Mouse (Mus musculus) heart, embryonic 12.5 days (tissue): Measurements from ENCODE around the gene Hip1r. TPM values are rescaled to one million over a fixed set of nuclear protein-coding genes. Genes with fewer than 3 reads are reported as not detected.

Experiments
- ATAC-seq: fragments of 200-750 bp; cut with Nextera tagmentation; 2 replicates; pipeline ENCODE4 v1.8.0; 2017; ENCODE audit warnings: moderate TSS enrichment, moderate library complexity; ENCODE audit not compliant: insufficient number of reproducible peaks, low FRiP score
- H3K27ac ChIP-seq: fragments of 300-500 bp; sonication (generic); 2 replicates; pipeline ENCODE4 v1.5.1; 2016; ENCODE audit warnings: mild to moderate bottlenecking, moderate library complexity; ENCODE audit not compliant: poor library complexity, severe bottlenecking
- H3K27me3 ChIP-seq: fragments of 300-500 bp; sonication (generic); replicated peaks from 2 replicates; pipeline ENCODE4 v1.6.1; 2016; ENCODE audit warnings: mild to moderate bottlenecking, moderate library complexity
- H3K36me3 ChIP-seq: fragments of 300-500 bp; sonication (generic); 2 replicates; pipeline ENCODE4 v1.6.1; 2016; ENCODE audit warnings: mild to moderate bottlenecking, moderate library complexity
- H3K4me1 ChIP-seq: fragments of 300-500 bp; sonication (generic); replicated peaks from 2 replicates; pipeline ENCODE4 v1.6.1; 2016; ENCODE audit warnings: mild to moderate bottlenecking
- H3K4me2 ChIP-seq: fragments of 300-500 bp; sonication (generic); 2 replicates; pipeline ENCODE4 v1.6.1; 2016; ENCODE audit warnings: mild to moderate bottlenecking, moderate library complexity
- H3K4me3 ChIP-seq: fragments of 300-500 bp; sonication (generic); 2 replicates; pipeline ENCODE4 v1.5.1; 2016; ENCODE audit warnings: mild to moderate bottlenecking
- H3K9ac ChIP-seq: fragments of 300-500 bp; sonication (generic); 2 replicates; pipeline ENCODE4 v1.6.1; 2016; ENCODE audit warnings: mild to moderate bottlenecking, moderate library complexity
- H3K9me3 ChIP-seq: fragments of 300-500 bp; sonication (generic); replicated peaks from 2 replicates; pipeline ENCODE4 v1.6.1; 2016; ENCODE audit warnings: mild to moderate bottlenecking, moderate library complexity
- WGBS: fragments of 180-500 bp; shearing (Covaris S2); methylation state at CpG from one replicate; pipeline ENCODE4 v1.1.7; 2016; 5-methylcytosine and 5-hydroxymethylcytosine counted together
- polyA plus RNA-seq: library from polyadenylated mRNA; unstranded; fragments of >200 nt; fragmentation: Nextera tagmentation; extraction: Ambion mirVana; gene quantifications from 2 replicates; pipeline ENCODE4 v1.2.1, GENCODE M21; 2016

The Hip1r gene
- polyA plus RNA-seq, 1 experiment from 2014 or later, result 7.5 TPM

DNA sequence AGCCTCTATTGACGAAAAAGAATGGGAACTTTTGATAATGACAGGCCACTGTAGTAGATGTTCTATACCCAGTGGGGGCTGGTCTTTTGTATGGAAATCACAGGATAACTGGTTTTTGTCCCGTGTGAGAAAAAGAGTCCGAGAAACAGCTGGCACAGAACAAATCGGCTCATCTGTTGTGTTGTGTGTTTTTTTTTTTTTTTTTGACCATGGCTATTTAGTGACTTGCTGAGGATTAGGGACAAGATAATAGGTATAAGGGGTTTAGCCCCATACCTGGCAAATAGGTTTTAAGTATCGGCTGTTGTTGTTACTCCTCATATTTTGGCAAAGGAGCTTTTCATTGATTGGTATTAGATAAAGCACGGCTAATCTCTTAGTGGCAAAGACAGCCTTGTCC, 975 bp upstream of the Hip1r start:
- 79% methylated on average over 6 of the region's 6 CpGs for WGBS
- H3K4me2 ChIP-seq, result no peak overlapping the region
- no peak overlapping the region for H3K4me3 ChIP-seq
- H3K4me1 ChIP-seq, result peaks cover 14% of the 10 kb centered on the region; the same call in 1 of the 2 replicates
- H3K36me3 ChIP-seq, result no peaks in the 10 kb centered on the region
- H3K27me3 ChIP-seq, result peaks cover 26% of the 10 kb centered on the region; the same call in 1 of the 2 replicates
- H3K9me3 ChIP-seq, result no peaks in the 10 kb centered on the region
- H3K9ac ChIP-seq, result no peak overlapping the region
- H3K27ac ChIP-seq, result no peak overlapping the region
- no peak for ATAC-seq

DNA sequence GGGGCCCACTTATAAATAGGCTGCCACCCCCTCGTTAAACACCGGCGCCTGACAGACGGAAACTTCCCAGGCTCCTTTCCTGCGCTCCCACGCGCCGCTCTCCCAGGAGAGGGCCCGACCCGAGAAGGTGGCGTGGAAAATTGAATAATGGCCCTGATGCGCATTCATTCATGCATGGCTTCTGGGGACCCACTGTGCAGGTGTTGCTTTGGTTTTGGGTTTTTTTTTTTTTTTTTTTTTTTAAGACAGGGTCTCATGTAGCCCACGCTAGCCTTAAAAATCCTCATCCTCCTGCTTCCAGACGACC, 704 bp downstream of the Hip1r start:
- H3K27ac ChIP-seq, result no peak overlapping the region
- WGBS, result 2% methylated on average over 14 of the region's 14 CpGs
- no peaks in the 10 kb centered on the region for H3K36me3 ChIP-seq
- 0 out of 2 replicates have a peak, but pooled peaks have one; percentile 16 for ATAC-seq
- no peaks in the 10 kb centered on the region for H3K9me3 ChIP-seq
- H3K4me2 ChIP-seq, result peak overlapping the region; percentile 98
- H3K9ac ChIP-seq, result peak overlapping the region; percentile 81
- peak overlapping the region; percentile 81 for H3K4me3 ChIP-seq
- H3K4me1 ChIP-seq, result peaks cover 24% of the 10 kb centered on the region
- peaks cover 29% of the 10 kb centered on the region; the same call in 1 of the 2 replicates for H3K27me3 ChIP-seq

DNA sequence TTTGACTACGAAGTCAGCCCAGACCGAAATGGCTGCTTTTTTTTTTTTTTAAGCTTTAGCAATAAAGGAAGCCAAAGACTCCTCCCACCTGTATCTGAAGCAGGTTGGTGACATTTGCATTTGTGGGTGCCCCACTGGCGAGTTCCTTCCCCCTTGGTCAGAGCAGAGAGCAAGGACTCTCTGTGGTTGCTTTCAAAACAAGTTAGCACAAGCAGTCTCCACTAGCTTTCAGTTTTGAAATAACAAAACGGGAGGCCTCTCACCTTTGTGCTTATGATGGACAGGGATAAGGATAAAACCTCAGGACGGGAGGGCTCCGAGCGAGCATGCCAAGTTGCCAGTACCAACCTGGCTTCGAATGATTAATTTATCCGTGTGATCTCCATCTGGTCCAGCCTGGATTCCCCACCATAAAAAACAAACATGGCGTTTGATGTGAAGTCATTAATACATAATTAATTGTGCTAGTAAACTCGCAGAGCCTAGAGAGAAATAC, 1.2 kb downstream of the Hip1r start:
- peak overlapping the region; percentile 98 for H3K4me2 ChIP-seq
- ATAC-seq, result no peak
- H3K9ac ChIP-seq, result 0 out of 2 replicates have a peak overlapping the region, but pooled peaks have one; percentile 81
- peaks cover 29% of the 10 kb centered on the region; the same call in 1 of the 2 replicates for H3K27me3 ChIP-seq
- H3K9me3 ChIP-seq, result no peaks in the 10 kb centered on the region
- 45% methylated on average over 11 of the region's 11 CpGs for WGBS
- peak overlapping the region; percentile 81 for H3K4me3 ChIP-seq
- H3K36me3 ChIP-seq, result no peaks in the 10 kb centered on the region
- H3K27ac ChIP-seq, result no peak overlapping the region
- peaks cover 28% of the 10 kb centered on the region for H3K4me1 ChIP-seq

DNA sequence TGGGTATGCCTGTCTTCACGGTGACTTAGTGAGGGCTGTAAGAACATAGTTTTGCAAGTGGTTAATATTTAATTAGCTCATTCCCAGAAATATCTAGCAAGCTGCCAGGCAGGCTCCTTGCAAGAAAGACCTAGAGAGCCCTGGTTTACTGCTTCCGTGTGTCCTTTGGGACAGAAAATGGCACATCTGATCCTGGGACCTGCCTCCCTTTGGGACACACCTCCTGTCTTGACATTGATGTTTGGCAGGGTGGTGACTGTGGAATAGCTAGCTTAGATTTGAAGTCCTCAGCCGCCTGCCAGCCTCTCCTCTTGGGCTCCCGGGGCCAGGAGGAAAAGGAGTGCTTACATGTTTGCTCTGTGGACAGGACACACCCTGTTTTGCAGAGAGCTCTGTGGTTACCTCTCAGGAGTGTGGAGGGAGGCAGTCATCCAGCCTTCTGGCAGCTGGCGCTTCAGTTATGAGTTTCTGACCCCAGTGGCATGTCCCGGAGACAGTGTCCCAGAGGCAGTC, 2.3 kb downstream of the Hip1r start:
- H3K27me3 ChIP-seq, result peaks cover 26% of the 10 kb centered on the region; the same call in 1 of the 2 replicates
- no peak for ATAC-seq
- 49% methylated on average over 6 of the region's 6 CpGs for WGBS
- peaks cover 28% of the 10 kb centered on the region for H3K4me1 ChIP-seq
- no peak overlapping the region for H3K4me2 ChIP-seq
- H3K36me3 ChIP-seq, result no peaks in the 10 kb centered on the region
- no peak overlapping the region for H3K9ac ChIP-seq
- H3K9me3 ChIP-seq, result no peaks in the 10 kb centered on the region
- H3K4me3 ChIP-seq, result no peak overlapping the region
- no peak overlapping the region for H3K27ac ChIP-seq

DNA sequence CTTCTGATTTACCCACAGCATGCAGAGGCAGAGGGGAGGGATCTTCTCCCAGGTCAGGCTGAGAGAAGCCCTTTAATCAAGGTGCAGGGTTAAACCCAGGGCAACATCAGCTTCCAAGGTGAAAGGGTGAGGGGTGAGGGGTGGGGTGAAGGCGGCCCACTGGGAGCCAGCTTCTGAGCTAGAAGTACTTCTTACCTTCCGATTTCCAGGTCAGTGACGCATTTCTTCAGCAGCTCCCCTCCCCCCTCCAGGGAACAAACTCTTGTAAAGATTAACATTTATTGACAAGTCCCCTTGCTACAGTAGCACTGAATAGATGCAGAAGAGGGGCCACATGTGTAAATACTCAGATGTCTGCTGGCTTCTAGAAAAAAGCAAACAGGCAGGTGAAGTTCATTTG, 3.8 kb downstream of the Hip1r start:
- Histone ChIP-seq H3K36me3 (no peaks in the 10 kb centered on the region), H3K27me3 (peaks cover 26% of the 10 kb centered on the region; the same call in 1 of the 2 replicates), H3K9me3 (no peaks in the 10 kb centered on the region), H3K9ac (no peak overlapping the region), H3K27ac (no peak overlapping the region), H3K4me2 (no peak overlapping the region), H3K4me3 (no peak overlapping the region), H3K4me1 (peaks cover 38% of the 10 kb centered on the region)
- ATAC-seq, result no peak
- WGBS, result 50% methylated on average over 3 of the region's 3 CpGs

DNA sequence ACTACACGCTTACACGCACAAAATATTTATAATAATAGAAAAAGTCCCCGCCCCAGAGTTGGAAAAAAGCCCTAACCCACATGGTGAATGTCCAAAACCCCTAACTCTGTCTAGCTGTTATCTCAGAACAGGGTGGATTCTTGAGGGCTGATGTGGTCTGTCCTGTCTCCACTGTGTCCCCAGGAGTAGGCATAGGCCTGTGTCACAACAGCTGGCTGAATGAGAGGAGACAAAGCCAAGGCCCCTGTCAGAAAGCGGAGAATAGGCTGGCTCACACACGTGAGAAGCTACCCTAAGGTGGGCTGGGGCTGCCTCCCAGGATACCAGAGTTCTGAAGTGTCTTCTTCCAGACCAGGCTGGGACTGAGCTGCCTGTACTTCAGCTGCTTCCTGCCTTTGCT, 4.7 kb downstream of the Hip1r start:
- H3K27ac ChIP-seq, result no peak overlapping the region
- H3K36me3 ChIP-seq, result no peaks in the 10 kb centered on the region
- peaks cover 45% of the 10 kb centered on the region for H3K4me1 ChIP-seq
- H3K9me3 ChIP-seq, result no peaks in the 10 kb centered on the region
- no peak overlapping the region for H3K9ac ChIP-seq
- H3K4me3 ChIP-seq, result no peak overlapping the region
- 0 out of 2 replicates have a peak, but pooled peaks cover 26% of the 10 kb centered on the region for H3K27me3 ChIP-seq
- WGBS, result 69% methylated on average over 5 of the region's 5 CpGs
- no peak overlapping the region for H3K4me2 ChIP-seq
- ATAC-seq, result no peak

DNA sequence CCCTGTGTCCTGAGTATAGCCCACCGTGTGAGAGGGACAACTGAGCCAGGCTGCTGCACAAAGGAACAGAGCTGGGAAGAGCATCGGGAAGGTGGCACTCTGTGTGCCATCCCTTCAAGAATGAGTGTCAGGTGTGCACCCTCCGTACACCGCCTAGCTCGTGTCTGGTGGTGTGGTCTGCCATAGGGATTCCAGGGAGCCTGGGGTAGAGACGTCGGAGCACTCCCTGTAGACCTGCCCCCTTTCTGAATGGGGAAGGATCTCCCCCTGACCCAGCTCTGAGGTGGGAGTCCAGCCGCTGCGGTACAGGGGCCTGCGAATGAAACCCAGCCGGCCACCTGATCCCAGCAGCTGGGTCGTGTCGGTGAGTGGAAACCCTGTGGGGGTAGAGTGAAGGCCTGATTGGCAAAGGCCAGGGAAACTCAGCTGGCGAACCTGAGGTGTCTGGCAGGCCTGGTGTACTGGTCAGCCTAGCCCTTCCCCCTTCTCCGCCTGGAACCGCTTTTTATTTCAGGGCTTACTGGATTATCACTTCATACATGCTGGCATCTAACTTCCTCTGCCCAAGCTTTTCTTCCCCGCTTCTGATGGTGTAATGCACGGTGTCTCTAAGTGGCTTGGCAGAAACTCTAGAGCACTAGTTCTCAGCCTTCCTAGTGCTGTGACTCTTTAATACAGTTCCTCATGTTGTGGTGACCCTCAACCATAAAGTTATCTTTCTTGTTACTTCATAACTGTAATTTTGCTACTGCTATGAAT, 6.0 kb downstream of the Hip1r start:
- H3K4me1 ChIP-seq, result peaks cover 45% of the 10 kb centered on the region
- no peak overlapping the region for H3K4me2 ChIP-seq
- no peak overlapping the region for H3K27ac ChIP-seq
- no peak overlapping the region for H3K9ac ChIP-seq
- no peaks in the 10 kb centered on the region for H3K9me3 ChIP-seq
- H3K36me3 ChIP-seq, result no peaks in the 10 kb centered on the region
- H3K4me3 ChIP-seq, result no peak overlapping the region
- WGBS, result 76% methylated on average over 18 of the region's 18 CpGs
- H3K27me3 ChIP-seq, result 0 out of 2 replicates have a peak, but pooled peaks cover 26% of the 10 kb centered on the region
- ATAC-seq, result 0 out of 2 replicates have a peak, but pooled peaks have one; percentile 9

DNA sequence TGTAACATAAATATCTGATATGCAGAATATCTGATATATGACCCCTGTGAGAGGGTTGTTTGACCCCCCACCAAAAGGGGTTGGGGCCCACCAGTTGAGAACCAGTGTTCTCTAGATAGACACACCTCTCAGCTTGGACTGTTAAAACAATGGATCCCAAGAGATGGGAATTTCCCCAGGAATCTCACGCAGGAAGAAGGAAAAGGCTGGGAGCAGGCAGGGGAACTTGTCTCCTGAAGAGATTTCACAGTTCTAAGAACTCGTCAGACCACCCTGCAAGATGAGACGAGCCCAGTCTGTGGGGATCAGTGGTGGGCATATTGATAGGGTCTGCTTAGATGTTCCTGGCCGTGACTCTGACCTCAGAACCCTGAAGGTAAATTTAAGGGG, 6.5 kb downstream of the Hip1r start:
- Histone ChIP-seq H3K9ac (no peak overlapping the region), H3K4me1 (peaks cover 45% of the 10 kb centered on the region), H3K9me3 (no peaks in the 10 kb centered on the region), H3K27me3 (0 out of 2 replicates have a peak, but pooled peaks cover 21% of the 10 kb centered on the region), H3K36me3 (no peaks in the 10 kb centered on the region), H3K4me2 (no peak overlapping the region), H3K27ac (no peak overlapping the region), H3K4me3 (no peak overlapping the region)
- no peak for ATAC-seq
- 62% methylated on average over 4 of the region's 4 CpGs for WGBS

DNA sequence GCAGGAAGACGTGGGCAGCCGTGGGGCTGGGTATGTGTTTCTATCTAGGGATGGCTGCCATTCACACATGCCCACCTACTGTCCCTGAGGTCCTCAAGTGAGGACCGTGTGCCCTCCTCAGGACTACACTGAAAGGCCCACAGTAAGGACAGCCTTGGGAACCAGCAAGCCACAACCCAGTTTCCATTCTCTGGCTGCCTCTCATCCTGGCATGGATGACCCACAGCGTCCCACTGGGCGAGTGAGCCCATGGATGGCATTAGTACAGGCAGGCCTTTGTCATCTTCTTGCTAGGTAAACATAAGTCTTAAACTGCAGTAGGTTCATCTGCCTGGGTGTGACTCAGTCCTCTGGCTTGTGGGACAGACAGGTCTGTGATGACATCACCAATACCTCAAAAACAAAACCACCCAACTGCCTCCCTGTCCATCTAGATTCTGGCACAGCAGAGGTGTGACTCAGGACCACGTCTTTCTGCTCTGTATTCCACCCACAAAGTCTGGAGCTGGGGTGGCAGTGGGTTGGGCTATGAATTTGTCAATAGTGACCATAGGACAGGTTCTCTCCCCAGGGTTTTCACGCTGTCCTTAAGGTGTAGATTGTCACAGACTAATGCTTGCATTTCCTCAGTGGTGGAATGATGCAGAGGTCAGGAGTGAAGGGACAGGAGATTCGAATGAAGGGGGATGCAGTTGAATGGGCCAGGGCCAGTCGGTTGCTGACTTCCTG, 7.3 kb downstream of the Hip1r start:
- Histone ChIP-seq H3K36me3 (no peaks in the 10 kb centered on the region), H3K27me3 (0 out of 2 replicates have a peak, but pooled peaks cover 19% of the 10 kb centered on the region), H3K27ac (no peak overlapping the region), H3K4me1 (peaks cover 48% of the 10 kb centered on the region), H3K4me3 (no peak overlapping the region), H3K4me2 (no peak overlapping the region), H3K9me3 (no peaks in the 10 kb centered on the region), H3K9ac (no peak overlapping the region)
- WGBS, result 76% methylated on average over 9 of the region's 9 CpGs
- no peak for ATAC-seq

DNA sequence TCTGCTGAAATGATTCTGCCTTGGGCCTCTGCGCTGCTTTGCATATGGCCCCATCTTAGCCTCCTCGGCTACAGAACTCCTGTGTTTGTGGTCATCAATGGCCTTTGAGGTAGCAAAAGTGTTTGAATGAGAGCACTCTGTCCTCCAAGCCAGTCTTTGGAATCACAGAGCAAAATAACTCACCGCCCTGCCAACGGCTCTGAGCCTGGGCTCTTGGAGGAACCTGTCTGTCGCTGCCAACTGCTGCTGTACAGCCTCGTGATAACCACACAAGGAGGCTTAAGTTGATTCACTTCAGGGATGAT, 7.8 kb downstream of the Hip1r start:
- no peak overlapping the region for H3K4me2 ChIP-seq
- no peak overlapping the region for H3K27ac ChIP-seq
- no peaks in the 10 kb centered on the region for H3K36me3 ChIP-seq
- no peak overlapping the region for H3K4me3 ChIP-seq
- WGBS, result 65% methylated on average over 6 of the region's 6 CpGs
- peaks cover 50% of the 10 kb centered on the region for H3K4me1 ChIP-seq
- ATAC-seq, result no peak
- 0 out of 2 replicates have a peak, but pooled peaks cover 14% of the 10 kb centered on the region for H3K27me3 ChIP-seq
- no peaks in the 10 kb centered on the region for H3K9me3 ChIP-seq
- no peak overlapping the region for H3K9ac ChIP-seq

DNA sequence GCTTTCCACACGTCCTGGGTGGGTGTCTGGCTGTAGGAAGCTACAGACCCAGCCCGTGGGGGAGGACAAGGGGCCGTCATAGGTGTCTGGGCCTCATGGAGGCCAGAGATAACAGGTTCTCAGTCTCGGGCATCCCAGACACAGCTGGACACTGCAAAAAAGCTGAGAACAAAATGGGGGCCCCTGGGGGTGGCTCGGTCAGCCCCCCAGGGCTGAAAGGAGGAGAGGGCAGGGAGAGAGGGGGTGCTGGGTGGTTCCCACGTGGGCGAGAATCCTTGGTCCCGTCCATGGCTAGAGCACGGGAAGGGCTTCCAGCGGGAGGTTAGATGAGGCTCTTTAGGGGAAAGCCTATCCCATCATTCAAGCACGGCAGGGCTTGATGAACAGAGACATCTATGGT, 9.4 kb downstream of the Hip1r start:
- WGBS, result 69% methylated on average over 11 of the region's 11 CpGs
- ATAC-seq, result no peak
- Histone ChIP-seq H3K27me3 (no peaks in the 10 kb centered on the region), H3K4me3 (no peak overlapping the region), H3K9me3 (no peaks in the 10 kb centered on the region), H3K4me2 (no peak overlapping the region), H3K27ac (no peak overlapping the region), H3K9ac (no peak overlapping the region), H3K4me1 (peaks cover 58% of the 10 kb centered on the region), H3K36me3 (no peaks in the 10 kb centered on the region)
